Mouse (Mus musculus) cerebellum, adult 2 months (tissue): ENCODE measurements at regions not wholly inside any gene's neighbourhood (a gene's known extent, or its start where the extent isn't known, plus 50 kb on each side); places are given as distances from the start of the nearest gene placed in this dataset.

Source experiments
- CTCF ChIP-seq: fragments of 200-500 bp; IDR thresholded peaks from 2 replicates; pipeline ENCODE4 v1.5.1; 2011; ENCODE audit warnings: low read depth, mild to moderate bottlenecking, control low read depth, low read length, moderate library complexity, borderline replicate concordance; ENCODE audit not compliant: insufficient read depth
- POLR2A ChIP-seq: fragments of 200-500 bp; IDR thresholded peaks from 2 replicates; pipeline ENCODE4 v1.6.1; 2011; ENCODE audit warnings: low read length, control low read depth, borderline replicate concordance; ENCODE audit not compliant: insufficient read depth

DNA sequence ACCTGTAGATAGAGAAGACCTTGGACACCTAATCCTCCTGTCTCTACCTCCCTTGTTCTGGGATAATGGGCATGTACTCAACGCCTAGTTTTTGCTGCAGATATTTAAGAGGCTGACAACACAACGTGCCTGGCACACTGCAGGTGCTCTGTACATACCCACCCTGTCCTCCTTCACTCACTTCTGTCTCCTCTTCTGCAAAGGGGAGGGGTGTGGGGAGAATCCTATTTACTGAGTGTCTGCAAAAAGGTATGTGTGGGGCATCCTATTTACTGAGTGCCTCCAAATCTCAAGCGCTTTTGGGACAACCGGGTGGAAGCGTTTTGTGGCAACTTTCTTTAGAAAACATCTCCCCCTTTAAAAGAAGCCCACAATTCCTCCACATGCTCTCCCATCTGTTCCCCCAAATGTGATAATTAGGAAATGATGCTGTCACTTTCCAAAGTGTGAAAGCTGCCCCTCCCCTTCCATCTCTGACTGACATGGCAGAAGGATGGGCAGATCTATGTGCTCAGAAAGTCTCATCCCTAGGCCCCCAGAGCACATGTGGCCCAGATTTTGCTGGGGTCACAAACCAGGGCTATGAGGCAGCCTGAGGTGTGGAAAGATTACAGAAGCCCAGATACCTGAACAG lies 93.5 kb upstream of the Mycn start:
- TF ChIP-seq CTCF (no peak), POLR2A (no peak)
